Mouse (Mus musculus): ENCODE measurements around the gene Rtl10.
"Not testable (repeated sequence)": the region's sequence is repeated elsewhere in the genome, so short reads cannot be mapped to it uniquely, and the experiment has no call there.

The Rtl10 gene

GRCm38 (mm10) chr16:18482431-18482830 is 16.3 kb upstream of the Rtl10 start:
- DNase-seq (ENCODE audit: low read depth, low spot score), result no peak

DNA sequence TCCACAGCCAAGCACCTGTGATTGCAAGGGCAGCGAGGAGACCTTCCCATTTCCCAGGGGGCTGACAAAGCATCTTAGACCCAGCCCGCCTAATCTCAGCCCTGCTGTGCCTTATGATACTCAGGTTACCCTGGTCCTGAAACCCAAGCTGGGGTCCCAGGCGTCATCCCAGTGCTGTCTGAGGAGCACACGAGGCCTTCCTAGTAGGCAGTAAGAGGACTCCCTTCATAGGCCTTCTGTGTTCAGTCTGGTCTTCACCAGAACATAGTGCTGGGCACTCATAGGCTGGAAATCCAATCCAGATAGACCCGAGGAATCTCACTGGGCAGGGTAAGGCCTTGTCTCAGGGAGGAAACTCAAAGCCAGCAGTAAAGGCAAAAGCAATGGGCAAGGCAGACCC is 14.9 kb upstream of the Rtl10 start:
- no peak for DNase-seq (ENCODE audit: low read depth, low spot score)

GRCm38 (mm10) chr16:18484386-18484785 is 14.3 kb upstream of the Rtl10 start:
- DNase-seq (ENCODE audit: low read depth, low spot score), result no peak

- peak; percentile 72 for DNase-seq (ENCODE audit: low read depth, low spot score)
These were observed 13.8 kb upstream of the Rtl10 start for GRCm38 (mm10) chr16:18484794-18485435.

DNA sequence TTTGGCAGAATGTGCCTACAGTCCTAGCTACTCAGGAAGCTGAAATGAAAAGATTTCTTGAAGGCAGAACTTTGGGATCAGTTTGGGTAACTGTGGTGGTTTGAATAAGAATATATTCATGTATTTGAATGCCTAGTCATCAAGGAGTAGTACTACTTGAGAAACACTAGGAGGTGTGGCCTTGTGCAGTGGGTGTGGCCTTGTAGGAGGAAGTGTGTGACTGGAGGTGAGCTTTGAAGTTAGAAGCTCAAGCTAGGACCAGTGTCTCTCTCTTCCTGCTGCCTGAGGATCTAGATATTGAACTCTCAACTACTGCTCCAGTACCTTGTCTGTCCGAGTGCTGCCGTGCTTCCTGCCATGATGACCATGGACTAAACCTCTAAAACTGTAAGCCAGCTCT is 12.6 kb upstream of the Rtl10 start:
- DNase-seq (ENCODE audit: low read depth, low spot score), result peak; percentile 78

DNA sequence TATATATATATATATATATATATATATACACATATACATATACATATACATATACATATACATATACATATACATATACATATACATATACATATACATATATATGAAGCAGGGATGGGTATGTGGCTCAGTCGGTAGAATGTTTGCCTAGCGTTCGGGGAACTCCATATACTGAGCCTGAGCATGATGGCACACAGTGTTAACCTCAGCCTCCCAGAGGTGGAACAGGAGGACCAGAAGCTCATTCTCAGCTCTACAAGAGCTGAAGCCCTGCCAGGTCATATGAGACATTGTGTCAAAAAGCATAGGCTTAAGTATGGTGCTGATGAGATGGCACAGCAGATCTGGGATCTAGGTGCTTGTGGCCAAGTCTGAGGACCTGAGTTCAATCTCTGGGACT is 8.4 kb upstream of the Rtl10 start:
- no peak for DNase-seq (ENCODE audit: low read depth, low spot score)

GRCm38 (mm10) chr16:18490894-18491293 is 7.8 kb upstream of the Rtl10 start:
- peak; percentile 30 for DNase-seq (ENCODE audit: low read depth, low spot score)

DNA sequence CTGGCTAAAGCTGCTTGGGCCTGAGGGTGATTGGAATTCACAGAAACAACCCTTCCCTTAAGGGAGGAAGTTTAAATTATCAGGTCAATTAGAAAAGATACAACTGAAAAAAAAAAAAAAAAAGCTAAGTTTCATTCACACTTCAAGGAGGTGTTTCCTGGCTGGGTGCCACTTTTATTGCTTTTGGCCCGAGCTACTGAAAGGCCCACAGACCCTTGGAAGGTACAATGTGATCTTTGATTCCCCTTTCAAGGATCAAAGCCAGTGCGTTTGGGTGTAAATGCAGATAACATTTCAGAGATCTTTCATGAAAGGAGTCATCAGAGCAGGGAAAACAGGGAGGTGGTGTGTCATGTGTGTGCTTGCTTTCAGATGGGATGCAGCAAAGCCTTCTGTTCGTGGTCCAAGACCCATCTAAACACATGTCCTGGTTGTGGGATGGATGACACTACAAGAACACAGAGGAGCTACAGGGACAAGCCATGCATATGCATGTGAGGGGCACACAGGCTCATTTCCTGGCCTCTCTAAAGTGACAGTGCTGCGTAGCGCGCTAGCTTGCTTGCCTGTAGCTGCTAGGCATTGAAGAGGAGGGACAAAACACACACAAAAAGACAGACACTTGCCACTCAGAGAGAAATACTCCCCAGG is 711 bp upstream of the Rtl10 start:
- no peak for DNase-seq (ENCODE audit: low read depth, low spot score)

- no peak for DNase-seq (ENCODE audit: low read depth, low spot score)
These were observed 295 bp downstream of the Rtl10 start for GRCm38 (mm10) chr16:18498996-18499395.

DNA sequence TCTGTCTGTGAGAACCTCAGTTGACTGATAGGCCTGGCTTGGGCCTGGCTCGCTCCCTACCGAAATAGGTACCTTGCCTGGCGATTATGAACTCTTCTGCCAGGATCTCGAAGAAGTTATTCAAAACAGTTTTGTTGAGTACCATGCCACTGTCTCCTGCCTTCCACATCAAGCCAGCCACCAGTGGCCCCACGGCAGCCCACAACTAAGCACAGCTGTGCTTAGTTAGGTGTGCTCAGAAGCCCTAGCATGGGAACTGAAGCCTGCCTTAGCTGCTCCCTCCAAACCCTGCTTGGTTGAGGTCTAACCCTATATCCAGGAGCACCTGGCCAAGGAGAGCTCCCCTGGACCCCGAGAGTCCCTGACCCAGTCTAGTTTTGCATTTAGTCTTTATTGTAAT is 2.8 kb downstream of the Rtl10 start:
- DNase-seq (ENCODE audit: low read depth, low spot score), result no peak

DNA sequence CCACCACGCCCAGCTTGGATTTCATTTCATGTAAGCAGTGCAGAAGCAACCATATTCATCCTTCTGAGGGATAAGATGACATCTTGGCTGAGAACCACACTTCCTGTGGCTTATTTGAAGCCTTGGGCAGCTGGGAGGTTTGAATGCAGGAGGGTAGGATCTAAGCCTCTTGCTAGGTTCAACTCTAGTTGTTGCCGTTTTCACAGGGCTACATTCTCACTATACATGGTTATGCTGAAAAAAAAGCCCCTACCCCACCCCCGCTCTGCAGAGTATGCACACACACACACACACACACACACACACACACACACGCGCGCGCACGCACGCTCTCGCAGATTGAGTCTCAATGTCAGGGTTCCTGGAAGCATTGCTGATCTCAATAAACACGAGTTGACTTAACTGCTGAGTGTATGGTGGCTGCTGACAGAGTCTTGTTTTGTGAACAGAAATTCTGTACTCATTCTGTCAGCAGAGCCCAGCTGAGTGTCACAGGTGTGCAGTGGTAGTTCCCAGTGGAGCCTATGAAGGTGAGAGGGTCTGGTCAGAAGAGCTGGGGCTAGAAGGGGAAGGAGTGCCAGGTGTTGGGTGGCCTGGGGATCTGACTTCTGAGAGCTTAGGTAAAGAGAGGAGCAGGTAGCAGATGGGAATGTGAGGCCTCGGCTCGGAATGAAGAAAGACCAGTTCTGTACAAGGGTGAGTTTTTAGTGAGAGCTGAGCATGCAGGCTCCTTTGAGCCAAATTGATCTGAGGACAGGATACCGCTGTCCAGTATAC is 5.1 kb downstream of the Rtl10 start:
- no peak for DNase-seq (ENCODE audit: low read depth, low spot score)

GRCm38 (mm10) chr16:18506524-18507199 is 8.0 kb downstream of the Rtl10 start:
- DNase-seq (ENCODE audit: low read depth, low spot score), result no peak

DNA sequence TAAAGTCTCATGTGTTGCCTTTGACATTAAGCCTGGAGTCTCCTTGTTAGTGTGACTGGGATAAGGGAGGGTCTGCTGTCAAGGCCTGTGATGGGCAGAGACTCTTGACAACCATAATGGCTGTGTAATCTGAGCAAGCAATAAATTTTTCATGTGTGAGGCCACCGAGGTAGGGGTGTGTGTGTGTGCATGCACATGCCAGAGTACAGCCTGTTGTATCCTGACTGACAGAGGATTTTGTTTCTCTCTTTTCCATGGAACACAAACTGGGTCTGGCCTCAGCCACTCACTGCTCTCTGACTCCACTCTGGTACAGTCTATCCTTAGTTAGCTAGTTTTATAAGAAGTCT is 8.5 kb downstream of the Rtl10 start:
- no peak for DNase-seq (ENCODE audit: low read depth, low spot score)

DNA sequence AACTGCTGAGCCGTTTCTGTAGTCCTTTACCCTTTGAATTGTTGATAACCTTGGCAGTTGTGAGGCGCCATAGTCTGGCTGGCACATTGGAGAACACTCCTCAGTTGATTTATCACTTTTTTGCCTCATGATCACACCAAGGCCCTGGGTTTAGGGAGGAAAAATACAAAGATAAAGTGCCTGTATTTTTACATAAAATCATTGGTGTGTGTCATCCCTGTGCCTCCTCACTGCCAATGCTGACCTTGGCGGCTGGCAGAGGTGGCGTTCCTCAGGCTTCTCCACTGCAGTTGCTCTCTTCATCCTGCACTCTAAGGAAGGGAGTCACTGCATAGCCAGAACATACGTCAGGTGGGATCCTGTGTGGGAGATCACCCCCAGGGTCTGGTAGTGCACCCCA is 13.0 kb downstream of the Rtl10 start:
- DNase-seq (ENCODE audit: low read depth, low spot score), result no peak

DNA sequence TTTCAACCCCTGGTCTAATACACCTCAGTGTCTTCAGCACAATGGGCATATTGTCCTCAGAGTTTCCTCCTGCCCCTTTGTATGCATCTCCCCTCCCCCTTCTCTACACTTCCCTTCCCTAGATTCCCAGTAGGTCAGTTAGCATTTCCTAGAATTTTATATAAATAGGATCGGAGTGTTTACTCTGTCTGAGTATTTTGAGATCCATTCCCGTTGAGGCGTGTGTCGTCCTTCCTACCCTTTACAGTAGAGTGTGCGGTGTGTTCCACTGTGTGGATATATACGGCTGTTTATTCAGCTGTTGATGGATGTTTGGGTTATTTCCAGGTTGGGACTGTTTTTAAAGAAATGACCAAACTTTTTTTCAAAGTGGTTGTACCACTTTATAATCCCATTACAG is 14.8 kb downstream of the Rtl10 start:
- DNase-seq (ENCODE audit: low read depth, low spot score), result no peak

DNA sequence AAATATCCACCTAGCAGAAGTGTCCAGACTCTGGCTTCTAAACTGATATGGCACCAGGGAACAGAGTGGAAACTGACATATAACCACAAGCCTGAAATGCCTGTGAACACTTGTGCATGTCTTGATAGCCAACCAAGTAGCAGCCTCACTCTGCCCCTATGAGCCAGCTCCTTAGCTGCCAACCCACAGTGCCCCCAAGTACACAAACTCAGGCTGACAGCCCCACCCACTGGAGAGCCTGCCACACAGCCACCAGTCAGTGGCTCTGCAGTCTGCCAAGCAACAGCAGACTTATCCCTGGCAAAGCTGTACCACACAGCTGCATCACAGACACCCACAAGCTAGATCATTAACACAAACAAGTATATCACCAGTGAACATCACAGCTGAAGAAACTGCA is 19.4 kb downstream of the Rtl10 start:
- no peak for DNase-seq (ENCODE audit: low read depth, low spot score)

- no peak for DNase-seq (ENCODE audit: low read depth, low spot score)
These were observed 25.0 kb downstream of the Rtl10 start for GRCm38 (mm10) chr16:18523563-18524245.

- no peak for DNase-seq (ENCODE audit: low read depth, low spot score)
These were observed 30.0 kb downstream of the Rtl10 start for GRCm38 (mm10) chr16:18528656-18529055.

DNA sequence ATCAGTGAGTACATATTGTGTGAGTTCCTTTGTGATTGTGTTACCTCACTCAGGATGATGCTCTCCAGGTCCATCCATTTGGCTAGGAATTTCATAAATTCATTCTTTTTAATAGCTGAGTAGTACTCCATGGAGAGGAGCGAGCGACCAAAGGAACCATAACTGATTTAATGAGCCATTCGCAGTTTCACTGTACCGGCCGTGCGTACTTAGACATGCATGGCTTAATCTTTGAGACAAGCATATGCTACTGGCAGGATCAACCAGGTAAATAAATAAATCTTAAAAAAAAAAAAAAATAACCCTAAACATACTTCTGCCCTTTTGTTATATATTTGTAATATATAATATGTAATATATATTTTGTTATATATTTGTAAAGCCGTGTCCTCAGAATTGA is 34.4 kb downstream of the Rtl10 start:
- DNase-seq (ENCODE audit: low read depth, low spot score), result not testable (repeated sequence)

DNA sequence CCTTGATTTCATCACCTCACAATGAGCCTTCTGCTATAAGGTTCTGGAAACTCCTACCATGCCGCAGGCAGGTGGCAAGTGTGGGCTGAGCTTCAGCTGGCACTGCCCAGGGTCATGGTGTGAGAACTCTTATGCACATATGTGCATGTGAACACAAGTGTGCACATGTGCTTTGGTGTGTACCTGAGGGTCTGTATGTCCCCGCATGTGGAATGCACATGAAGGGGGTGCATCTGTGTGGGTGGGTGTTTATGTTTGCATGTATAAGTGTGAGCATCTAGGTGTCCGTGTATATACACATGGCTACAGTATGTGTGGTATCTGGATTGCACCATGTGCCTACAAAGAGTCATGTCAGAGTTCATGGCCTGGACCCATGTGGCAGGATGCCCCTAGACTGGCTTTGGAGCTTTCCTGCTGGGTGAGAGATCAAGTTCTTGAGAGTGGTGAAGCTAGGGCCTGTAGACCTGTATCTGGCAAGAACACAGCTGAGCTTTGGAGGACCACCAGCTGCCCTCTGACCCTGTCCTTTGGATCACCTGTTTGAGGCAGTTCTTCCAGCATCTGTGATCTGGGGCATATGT is 38.8 kb downstream of the Rtl10 start:
- no peak for DNase-seq (ENCODE audit: low read depth, low spot score)

DNA sequence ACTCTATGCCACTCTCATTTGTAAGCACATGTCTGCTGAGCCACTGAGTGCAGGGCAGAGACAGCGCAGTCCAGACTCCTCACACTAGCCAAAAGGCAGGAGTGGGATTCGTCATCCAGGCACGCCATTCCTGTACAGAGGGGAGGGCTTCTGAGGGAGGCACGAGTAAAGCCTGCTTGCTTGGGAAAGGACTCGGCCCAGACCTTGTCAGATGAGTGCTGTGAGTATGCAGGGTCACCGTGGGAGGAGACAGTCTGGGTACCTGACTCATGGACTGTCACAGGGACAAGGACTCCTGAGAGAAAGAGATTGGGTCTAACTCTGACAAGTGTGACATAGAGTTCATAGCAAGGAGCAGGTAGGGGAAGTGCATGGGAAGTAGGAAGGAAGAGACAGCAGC is 40.6 kb downstream of the Rtl10 start:
- no peak for DNase-seq (ENCODE audit: low read depth, low spot score)
